Mouse (Mus musculus) thymus, adult 2 months (tissue): ENCODE data around the gene Capn11. TPM values are rescaled to one million over a fixed set of nuclear protein-coding genes. Genes with fewer than 3 reads are reported as not detected.
A peak's percentile ranks its signal among the peaks of the same experiment; 100 is the strongest.

Experiments used
- DNase-seq: peaks from one replicate; pipeline ENCODE4 v3.0.0; 2021
- H3K27ac ChIP-seq: fragments of 200-500 bp; 2 replicates; pipeline ENCODE4 v1.5.1; 2012; ENCODE audit warnings: low read length, control low read depth; ENCODE audit not compliant: control insufficient read depth, insufficient read depth
- H3K27me3 ChIP-seq: fragments of 200-500 bp; 2 replicates; pipeline ENCODE4 v1.6.1; 2012; ENCODE audit warnings: mild to moderate bottlenecking, low read length, moderate library complexity, mixed read lengths; ENCODE audit not compliant: control insufficient read depth, insufficient read depth
- H3K36me3 ChIP-seq: fragments of 200-500 bp; 2 replicates; pipeline ENCODE4 v1.6.1; 2012; ENCODE audit warnings: mild to moderate bottlenecking, low read length, moderate library complexity; ENCODE audit not compliant: control insufficient read depth, insufficient read depth
- H3K4me1 ChIP-seq: fragments of 200-500 bp; replicated peaks from 2 replicates; pipeline ENCODE4 v1.6.1; 2012; ENCODE audit warnings: low read length; ENCODE audit not compliant: control insufficient read depth, insufficient read depth
- H3K4me3 ChIP-seq: fragments of 200-500 bp; 2 replicates; pipeline ENCODE4 v1.5.1; 2012; ENCODE audit warnings: mild to moderate bottlenecking, low read length, control low read depth, moderate library complexity; ENCODE audit not compliant: control insufficient read depth, insufficient read depth
- CTCF ChIP-seq: fragments of 200-500 bp; IDR thresholded peaks from 2 replicates; pipeline ENCODE4 v1.5.1; 2012; ENCODE audit warnings: mild to moderate bottlenecking, control low read depth, low read length, moderate library complexity, borderline replicate concordance; ENCODE audit not compliant: control insufficient read depth, poor library complexity, insufficient read depth; ENCODE audit errors: extremely low read depth
- POLR2A ChIP-seq: fragments of 200-500 bp; IDR thresholded peaks from 2 replicates; pipeline ENCODE4 v1.6.1; 2012; ENCODE audit warnings: mild to moderate bottlenecking, low read length, control low read depth, moderate library complexity; ENCODE audit not compliant: control insufficient read depth, poor library complexity, insufficient read depth; ENCODE audit errors: extremely low read depth
- WGBS: fragments of 180-500 bp; shearing (Covaris S2); methylation state at CpG from one replicate; pipeline ENCODE4 v1.1.7; 2018; 5-methylcytosine and 5-hydroxymethylcytosine counted together
- polyA plus RNA-seq: library from polyadenylated mRNA; depleted of rRNA; stranded (reverse); fragments of >200 nt; gene quantifications from 2 replicates; pipeline ENCODE4 v1.2.3, GENCODE M21; 2012

The Capn11 gene
- polyA plus RNA-seq, 1 experiment, result 0.09 TPM

DNA sequence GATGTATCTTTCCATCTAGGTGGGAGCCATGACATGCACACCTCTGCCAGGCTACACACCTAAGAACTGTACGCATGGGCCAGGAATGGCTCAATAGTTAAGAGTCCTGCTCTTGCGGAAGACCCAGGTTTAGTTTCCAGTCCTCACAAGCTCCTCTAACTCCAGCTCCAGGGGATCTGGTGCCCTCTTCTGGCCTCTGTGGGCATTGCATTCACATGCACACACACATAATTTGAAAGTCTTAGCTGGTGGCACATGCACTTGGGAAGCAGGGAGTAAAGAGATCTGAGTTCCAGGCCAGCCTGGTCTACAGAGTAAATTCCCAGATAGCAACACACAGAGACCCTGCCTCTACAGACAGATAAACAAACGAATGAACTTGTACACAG lies 72.7 kb downstream of the Capn11 start:
- Histone ChIP-seq H3K36me3 (peaks cover 11% of the 10 kb centered on the region), H3K27ac (no peak overlapping the region), H3K27me3 (no peaks in the 10 kb centered on the region), H3K4me1 (peaks cover 2% of the 10 kb centered on the region), H3K4me3 (no peak overlapping the region)
- WGBS, result 97% methylated on average over 3 of the region's 3 CpGs
- TF ChIP-seq CTCF, result no peak
- no peak for TF ChIP-seq POLR2A
- no peak for DNase-seq

DNA sequence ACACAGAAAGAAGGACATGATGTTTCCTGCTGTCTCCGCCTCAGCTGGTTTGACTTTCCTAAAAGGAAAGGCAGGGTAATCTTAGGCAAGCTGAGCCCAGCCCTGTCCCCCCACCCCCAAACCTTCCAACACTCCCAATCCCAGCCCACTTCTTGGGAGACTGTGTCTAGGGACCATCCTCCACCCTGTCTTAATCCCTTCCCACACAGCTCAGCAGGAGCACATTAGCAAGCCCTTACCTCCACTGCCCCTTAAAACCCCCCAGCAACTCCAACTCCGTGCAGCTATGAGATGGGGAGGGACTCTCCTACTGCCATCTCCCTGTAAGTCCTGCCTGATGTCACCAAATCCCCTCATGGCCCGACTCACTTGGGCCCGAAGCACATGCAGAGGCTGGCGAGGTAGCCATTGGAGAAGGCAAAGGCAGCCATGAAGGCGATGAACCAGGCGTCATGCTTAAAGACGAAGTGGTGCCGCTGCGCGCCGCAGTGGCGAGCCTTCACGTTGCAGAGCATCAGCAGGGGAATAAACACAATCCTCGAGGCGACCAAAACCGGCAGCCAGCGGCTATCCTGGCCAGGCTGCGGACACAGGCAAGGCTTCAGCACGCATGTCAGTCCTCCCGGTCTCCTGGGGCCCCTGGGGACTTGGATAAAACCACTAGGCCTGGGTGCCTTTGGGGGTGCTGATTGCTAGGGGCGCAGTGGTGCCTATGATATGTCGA lies 73.2 kb downstream of the Capn11 start:
- Histone ChIP-seq H3K27me3 (no peaks in the 10 kb centered on the region), H3K4me3 (no peak overlapping the region), H3K4me1 (peaks cover 3% of the 10 kb centered on the region), H3K36me3 (peaks cover 11% of the 10 kb centered on the region), H3K27ac (no peak overlapping the region)
- 94% methylated on average over 23 of the region's 23 CpGs for WGBS
- DNase-seq, result no peak
- TF ChIP-seq CTCF (no peak), POLR2A (no peak)

DNA sequence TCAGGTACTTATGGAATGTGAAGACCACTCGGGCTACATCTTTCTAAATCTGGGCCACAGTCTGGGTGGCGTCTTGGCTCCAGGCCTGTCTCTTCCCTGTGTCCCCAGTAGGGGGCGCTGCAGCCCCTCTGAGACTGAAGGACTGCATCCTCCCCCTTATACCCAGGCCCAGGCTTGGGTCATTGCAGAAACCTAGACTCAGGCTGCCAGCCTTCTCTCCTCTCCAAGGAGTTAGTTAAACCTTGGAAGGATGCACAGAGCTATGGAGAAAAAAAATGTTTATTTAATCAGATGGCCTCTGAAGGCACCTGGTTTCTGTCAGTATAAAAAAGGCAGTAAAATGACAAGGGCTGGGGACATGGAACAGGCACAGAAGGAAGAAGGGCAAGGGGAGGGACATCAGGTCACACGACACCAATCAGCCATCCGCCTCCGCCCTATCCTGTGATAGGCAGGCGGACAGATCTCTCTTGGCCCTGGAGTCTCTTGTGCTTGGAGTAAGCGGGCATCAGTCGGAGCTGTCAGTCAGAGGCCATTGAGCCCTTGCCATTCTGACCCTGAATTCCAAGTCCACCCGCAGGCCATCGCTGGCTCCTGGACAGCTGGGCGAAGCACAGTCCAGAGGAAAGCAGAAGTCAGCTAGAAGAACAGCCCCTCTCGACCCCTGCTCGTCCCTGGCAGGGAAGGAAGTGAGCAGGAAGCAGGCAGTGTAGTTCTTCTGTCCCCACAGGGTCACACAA lies 74.0 kb downstream of the Capn11 start:
- peak; percentile 80 for DNase-seq
- H3K27me3 ChIP-seq, result no peaks in the 10 kb centered on the region

DNA sequence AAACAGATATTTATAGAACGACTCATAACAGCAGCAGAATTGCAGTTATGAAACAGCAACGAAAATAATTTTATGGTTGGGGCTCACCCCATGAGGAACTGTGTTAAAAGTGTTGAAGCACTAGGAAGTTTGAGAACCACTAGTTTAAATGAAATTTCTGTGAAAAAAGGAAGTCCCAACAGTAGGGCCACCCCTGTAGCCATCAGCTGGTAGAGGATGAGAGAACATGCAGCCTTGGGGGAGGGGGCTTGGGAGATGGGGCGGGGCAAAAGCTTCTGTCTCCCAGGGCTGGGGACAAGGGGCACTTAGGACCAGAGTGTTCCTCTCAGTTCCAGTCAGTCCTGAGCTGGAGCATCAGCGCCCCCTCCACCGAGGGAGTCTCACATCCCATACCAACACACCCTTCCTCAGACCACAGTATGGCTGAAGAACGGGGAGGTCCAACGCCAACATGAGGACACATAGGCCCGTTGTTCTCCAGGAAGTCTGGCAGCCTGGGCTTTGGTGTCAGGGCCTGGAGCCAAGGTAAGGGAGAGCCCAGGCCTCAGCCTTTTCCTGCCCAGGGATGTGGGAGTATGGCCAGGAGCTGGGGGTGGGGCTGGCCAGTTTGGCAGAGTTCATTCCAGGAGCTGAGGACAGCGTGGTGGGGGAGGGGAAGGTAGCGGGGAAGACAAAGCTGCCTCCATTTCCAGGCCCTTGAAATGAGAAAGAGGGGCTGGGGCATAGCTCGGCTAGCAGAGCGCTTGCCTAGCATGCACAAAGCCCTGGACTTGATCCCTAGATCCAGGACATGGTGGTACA lies 74.8 kb downstream of the Capn11 start:
- Histone ChIP-seq H3K36me3 (peaks cover 7% of the 10 kb centered on the region; the same call in 1 of the 2 replicates), H3K27me3 (no peaks in the 10 kb centered on the region), H3K4me1 (peaks cover 5% of the 10 kb centered on the region), H3K4me3 (no peak overlapping the region), H3K27ac (no peak overlapping the region)
- WGBS, result 56% methylated on average over 12 of the region's 12 CpGs
- TF ChIP-seq POLR2A (no peak), CTCF (no peak)
- no peak for DNase-seq

More for the DNA sequence above, 74.0 kb downstream of the Capn11 start:
- H3K27ac ChIP-seq, result no peak overlapping the region
- TF ChIP-seq CTCF, result peak; percentile 95
- no peak for TF ChIP-seq POLR2A
- 63% methylated on average over 14 of the region's 14 CpGs for WGBS
- H3K36me3 ChIP-seq, result peaks cover 11% of the 10 kb centered on the region
- H3K4me1 ChIP-seq, result peaks cover 5% of the 10 kb centered on the region
- no peak overlapping the region for H3K4me3 ChIP-seq

DNA sequence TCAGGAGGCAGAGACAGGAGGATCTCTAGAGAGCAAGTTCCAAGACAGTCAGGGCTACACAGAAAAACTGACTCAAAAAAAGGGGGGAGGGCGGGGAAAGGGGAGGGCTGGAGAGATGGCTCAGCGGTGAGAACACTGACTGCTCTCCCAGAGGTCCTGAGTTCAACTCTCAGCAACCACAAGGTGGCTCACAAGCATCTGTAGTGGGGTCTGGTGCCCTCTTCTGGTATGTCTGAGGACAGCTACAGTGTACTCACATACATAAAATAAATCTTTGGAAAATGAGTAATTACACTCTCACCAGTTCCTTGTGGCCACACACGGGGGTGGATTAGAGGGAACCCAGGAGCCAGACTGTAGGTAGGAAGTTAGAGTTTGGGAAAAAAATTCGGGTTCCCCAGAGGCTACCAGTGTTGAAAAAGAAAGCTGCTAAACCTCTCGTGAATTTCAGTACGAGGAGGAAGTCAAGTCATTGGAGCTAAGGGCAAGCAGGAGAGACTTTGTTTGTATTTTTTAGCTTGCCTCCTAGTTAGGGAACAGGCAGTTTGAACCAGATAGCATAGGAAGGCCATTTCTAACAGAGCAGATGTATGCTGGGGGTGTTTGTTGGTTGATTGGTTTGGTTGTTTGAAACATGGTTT lies 76.3 kb downstream of the Capn11 start:
- 39% methylated on average over 6 of the region's 6 CpGs for WGBS
- no peaks in the 10 kb centered on the region for H3K27me3 ChIP-seq
- peak; percentile 49 for DNase-seq
- no peak overlapping the region for H3K4me3 ChIP-seq
- H3K4me1 ChIP-seq, result peaks cover 12% of the 10 kb centered on the region
- TF ChIP-seq POLR2A, result no peak
- TF ChIP-seq CTCF, result peak; percentile 48; the same call in 1 of the 2 replicates
- H3K36me3 ChIP-seq, result peaks cover 7% of the 10 kb centered on the region; the same call in 1 of the 2 replicates
- no peak overlapping the region for H3K27ac ChIP-seq

DNA sequence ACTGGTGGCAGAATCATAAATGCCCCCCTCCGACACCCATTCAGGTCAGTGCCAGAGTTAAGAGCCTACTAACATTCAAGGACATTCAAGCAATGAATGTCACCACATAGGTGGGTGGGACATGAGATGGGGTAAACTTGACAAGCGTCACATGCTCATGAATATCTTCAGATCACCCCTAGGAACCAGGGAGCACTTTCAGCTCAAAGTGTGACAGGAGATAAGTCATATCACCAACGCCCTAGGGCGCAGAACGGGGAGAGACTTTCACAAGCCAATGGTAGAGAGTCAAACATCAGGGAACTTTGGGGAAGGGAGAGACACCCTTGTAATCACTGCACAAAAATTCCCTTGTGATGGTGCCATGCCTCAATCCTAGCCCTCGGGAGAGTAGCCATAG lies 76.9 kb downstream of the Capn11 start:
- WGBS, result 98% methylated on average over 6 of the region's 6 CpGs
- peaks cover 12% of the 10 kb centered on the region for H3K4me1 ChIP-seq
- no peak for DNase-seq
- no peak for TF ChIP-seq POLR2A
- TF ChIP-seq CTCF, result no peak
- H3K4me3 ChIP-seq, result no peak overlapping the region
- no peaks in the 10 kb centered on the region for H3K27me3 ChIP-seq
- H3K27ac ChIP-seq, result no peak overlapping the region
- peaks cover 7% of the 10 kb centered on the region; the same call in 1 of the 2 replicates for H3K36me3 ChIP-seq
